Mouse (Mus musculus) myocyte (in vitro differentiated cells): ENCODE results near the gene Gm525.

ENCODE experiments used
- CEBPB ChIP-seq: IDR thresholded peaks from 2 replicates; pipeline ENCODE4 v1.6.1; 2011; ENCODE audit warnings: mild to moderate bottlenecking, moderate library complexity; ENCODE audit not compliant: poor library complexity, insufficient read depth, severe bottlenecking
- E2F4 ChIP-seq: IDR thresholded peaks from one replicate; pipeline ENCODE4 v1.6.1; 2011; ENCODE audit warnings: mild to moderate bottlenecking, control low read depth, moderate library complexity; ENCODE audit not compliant: insufficient read depth
- MAX ChIP-seq: IDR thresholded peaks from one replicate; pipeline ENCODE4 v1.6.1; 2011; ENCODE audit warnings: low read depth, mild to moderate bottlenecking, control low read depth
- MYOG ChIP-seq, 3 experiments: IDR thresholded peaks; one replicate each; pipeline ENCODE4 v1.6.1; 2011; ENCODE audit warnings: control low read depth in 2 of 3, low read depth in 2 of 3, mild to moderate bottlenecking in 2 of 3; ENCODE audit not compliant: insufficient read length in 2 of 3, control insufficient read depth in 1 of 3, insufficient read depth in 1 of 3
- POLR2A ChIP-seq: IDR thresholded peaks from one replicate; pipeline ENCODE4 v1.6.1; 2011; ENCODE audit warnings: low read depth, mild to moderate bottlenecking, control low read depth, moderate library complexity; ENCODE audit not compliant: insufficient read length
- POLR2AphosphoS2 ChIP-seq: IDR thresholded peaks from one replicate; pipeline ENCODE4 v1.6.1; 2011; ENCODE audit warnings: low read depth, control low read depth; ENCODE audit not compliant: insufficient read length
- USF1 ChIP-seq: IDR thresholded peaks from one replicate; pipeline ENCODE4 v1.6.1; 2011; ENCODE audit warnings: low read depth, mild to moderate bottlenecking, control low read depth, moderate library complexity

GRCm38 (mm10) chr11:89107180-89107807 is 33.7 kb downstream of the Gm525 start:
- TF ChIP-seq POLR2A (no peak), USF1 (no peak), MYOG (IDR thresholded peaks at IDR 0.05; ENCODE audit: control insufficient read depth in 1 of 3, insufficient read depth in 1 of 3, insufficient read length in 2 of 3, low read depth in 2 of 3) (no peak), E2F4 (no peak), POLR2AphosphoS2 (no peak), MAX (no peak), CEBPB (no peak)
